Mouse (Mus musculus): ENCODE results near the gene Sh3gl2. TPM values are rescaled to one million over a fixed set of nuclear protein-coding genes. Genes with fewer than 3 reads are reported as not detected.

Gene Sh3gl2
- not detected for total RNA-seq (2023)

GRCm38 (mm10) chr4:85205071-85205635 lies at the start of gene Sh3gl2:
Gene Sh3gl2, plus strand, starts transcription at chr4:85205126.

GRCm38 (mm10) chr4:85513792-85514191 lies 308.9 kb downstream of the Sh3gl2 start, which contains the start of gene Adamtsl1:
Gene Adamtsl1, plus strand, starts transcription at chr4:85514172.

Measured in T-cell, adult 66 days (primary cell).